Mouse (Mus musculus): Measurements from ENCODE around the gene Slc7a7. TPM values are rescaled to one million over a fixed set of nuclear protein-coding genes. Genes with fewer than 3 reads are reported as not detected.
A peak's percentile ranks its signal among the peaks of the same experiment; 100 is the strongest.

Gene Slc7a7
- 0.35 TPM for polyA plus RNA-seq (2012; fragmentation: generic; extraction: Trizol)
- long read RNA-seq, experiment 1, partial matches to known transcripts: 0 of 5 reads
- long read RNA-seq, experiment 1, other reads (novel, unspliced or antisense): 4 of 5 reads
- long read RNA-seq, experiment 2, partial matches to known transcripts: 0 of 3 reads
- long read RNA-seq, experiment 2, other reads (novel, unspliced or antisense): 3 of 3 reads

- Histone ChIP-seq H3K27me3 (ENCODE audit: control insufficient read depth, insufficient read depth, insufficient read length) (no peaks in the 10 kb centered on the region), H3K79me2 (ENCODE audit: control insufficient read depth, insufficient read depth) (no peaks in the 10 kb centered on the region), H3K79me3 (ENCODE audit: low read depth) (no peaks in the 10 kb centered on the region), H3K4me3 (ENCODE audit: insufficient read depth, poor library complexity, severe bottlenecking) (no peak within 1 kb of the TSS), H3K36me3 (ENCODE audit: control insufficient read depth, insufficient read depth) (no peaks in the 10 kb centered on the region), H3ac (ENCODE audit: control insufficient read depth, insufficient read length, low read depth) (no peak within 1 kb of the TSS)
- TF ChIP-seq MYOD1 (IDR thresholded peaks at IDR 0.05; ENCODE audit: control insufficient read depth, insufficient read length, low read depth): no peak
- no peak for TF ChIP-seq CEBPB (IDR thresholded peaks at IDR 0.05; ENCODE audit: low read depth)
- TF ChIP-seq MAX (IDR thresholded peaks at IDR 0.05): no peak
- no peak for TF ChIP-seq CTCF (IDR thresholded peaks at IDR 0.05; ENCODE audit: control insufficient read depth, insufficient read depth, insufficient read length)
These were observed at the start of gene Slc7a7 for GRCm38 (mm10) chr14:54417623-54418081. Slc7a7 (minus strand) TSS chr14:54417780.

DNA sequence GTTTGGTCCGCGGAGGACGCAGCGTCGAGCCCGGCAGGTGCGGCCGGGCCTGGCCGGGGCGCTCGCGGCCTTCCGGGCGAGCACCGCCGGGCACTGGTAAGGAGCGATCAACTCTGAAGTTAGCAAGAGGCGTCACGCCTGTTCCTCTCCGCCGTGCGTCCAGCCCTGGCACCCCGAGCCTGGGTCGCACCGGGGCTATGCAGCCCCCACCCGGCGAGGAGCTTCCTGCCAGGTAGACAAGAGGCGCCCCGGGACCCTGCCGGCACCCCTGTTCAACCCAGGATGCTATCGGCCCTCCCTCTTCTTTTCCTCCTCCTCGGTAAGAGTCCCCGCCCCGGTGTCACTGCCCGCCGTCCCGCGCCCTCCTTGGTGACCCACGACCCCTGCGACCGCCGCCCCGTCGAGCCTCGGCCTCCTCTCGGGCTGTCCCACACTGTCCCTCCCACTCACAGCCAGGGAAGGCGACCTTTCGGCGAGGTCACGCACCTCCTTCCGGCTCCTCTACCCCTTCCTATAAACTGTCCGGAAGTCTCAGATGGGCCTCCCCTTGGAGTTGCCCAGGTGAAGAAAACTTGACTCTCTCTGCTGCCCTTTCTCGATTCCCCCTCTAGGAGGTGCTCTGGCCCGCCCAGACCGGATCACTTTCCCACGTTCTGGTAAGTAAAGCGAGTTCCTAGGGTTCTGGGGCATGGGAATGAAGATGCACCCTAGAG, 46.9 kb upstream of the Slc7a7 start:
- no peak for TF ChIP-seq CEBPB (IDR thresholded peaks at IDR 0.05; ENCODE audit: low read depth)
- TF ChIP-seq CTCF (IDR thresholded peaks at IDR 0.05; ENCODE audit: control insufficient read depth, insufficient read depth, insufficient read length): no peak
- no peak for TF ChIP-seq FOSL1 (IDR thresholded peaks at IDR 0.05; ENCODE audit: insufficient read depth, low read length, poor library complexity, severe bottlenecking)
- no peak for TF ChIP-seq MYOD1 (IDR thresholded peaks at IDR 0.05; ENCODE audit: control insufficient read depth, insufficient read length, low read depth)
- no peak for TF ChIP-seq MYOG (IDR thresholded peaks at IDR 0.05; ENCODE audit: control insufficient read depth, extremely low read depth, insufficient read length)
- no peak for TF ChIP-seq MAX (IDR thresholded peaks at IDR 0.05)
- TF ChIP-seq USF1 (IDR thresholded peaks at IDR 0.05; ENCODE audit: low read depth): no peak
- no peaks in the 10 kb centered on the region for H3K27me3 ChIP-seq (ENCODE audit: control insufficient read depth, insufficient read depth, insufficient read length)
- H3K79me3 ChIP-seq (ENCODE audit: low read depth): no peaks in the 10 kb centered on the region
- peak overlapping the region; percentile 93 for H3ac ChIP-seq (ENCODE audit: control insufficient read depth, insufficient read length, low read depth)
- H3K79me2 ChIP-seq (ENCODE audit: control insufficient read depth, insufficient read depth): peaks cover 36% of the 10 kb centered on the region
- H3K4me3 ChIP-seq (ENCODE audit: insufficient read depth, poor library complexity, severe bottlenecking): peak overlapping the region; percentile 79
- H3K36me3 ChIP-seq (ENCODE audit: control insufficient read depth, insufficient read depth): peaks cover 34% of the 10 kb centered on the region

GRCm38 (mm10) chr14:54463959-54464292, 46.3 kb upstream of the Slc7a7 start, which contains the start of gene Lrp10:
Lrp10 (plus strand) TSS chr14:54464137.
- Histone ChIP-seq H3ac (ENCODE audit: control insufficient read depth, insufficient read length, low read depth) (peak within 1 kb of the TSS; percentile 93), H3K79me2 (ENCODE audit: control insufficient read depth, insufficient read depth) (peaks cover 36% of the 10 kb centered on the region), H3K36me3 (ENCODE audit: control insufficient read depth, insufficient read depth) (peaks cover 29% of the 10 kb centered on the region), H3K4me3 (ENCODE audit: insufficient read depth, poor library complexity, severe bottlenecking) (peak within 1 kb of the TSS; percentile 79), H3K27me3 (ENCODE audit: control insufficient read depth, insufficient read depth, insufficient read length) (no peaks in the 10 kb centered on the region), H3K79me3 (ENCODE audit: low read depth) (no peaks in the 10 kb centered on the region)
- TF ChIP-seq USF1 (IDR thresholded peaks at IDR 0.05; ENCODE audit: low read depth) (no peak), MAX (IDR thresholded peaks at IDR 0.05) (peak; percentile 27)

- Histone ChIP-seq H3K79me2 (ENCODE audit: control insufficient read depth, insufficient read depth) (peaks cover 36% of the 10 kb centered on the region), H3K36me3 (ENCODE audit: control insufficient read depth, insufficient read depth) (peaks cover 23% of the 10 kb centered on the region), H3K79me3 (ENCODE audit: low read depth) (no peaks in the 10 kb centered on the region), H3K27me3 (ENCODE audit: control insufficient read depth, insufficient read depth, insufficient read length) (no peaks in the 10 kb centered on the region), H3ac (ENCODE audit: control insufficient read depth, insufficient read length, low read depth) (peak overlapping the region; percentile 21), H3K4me3 (ENCODE audit: insufficient read depth, poor library complexity, severe bottlenecking) (peak overlapping the region; percentile 79)
- TF ChIP-seq MYOD1 (IDR thresholded peaks at IDR 0.05; ENCODE audit: control insufficient read depth, insufficient read length, low read depth) (no peak), CEBPB (IDR thresholded peaks at IDR 0.05; ENCODE audit: low read depth) (no peak), USF1 (IDR thresholded peaks at IDR 0.05; ENCODE audit: low read depth) (no peak), FOSL1 (IDR thresholded peaks at IDR 0.05; ENCODE audit: insufficient read depth, low read length, poor library complexity, severe bottlenecking) (no peak), MAX (IDR thresholded peaks at IDR 0.05) (no peak), MYOG (IDR thresholded peaks at IDR 0.05; ENCODE audit: control insufficient read depth, extremely low read depth, insufficient read length) (no peak)
These were observed 45.8 kb upstream of the Slc7a7 start for GRCm38 (mm10) chr14:54463108-54463958.

DNA sequence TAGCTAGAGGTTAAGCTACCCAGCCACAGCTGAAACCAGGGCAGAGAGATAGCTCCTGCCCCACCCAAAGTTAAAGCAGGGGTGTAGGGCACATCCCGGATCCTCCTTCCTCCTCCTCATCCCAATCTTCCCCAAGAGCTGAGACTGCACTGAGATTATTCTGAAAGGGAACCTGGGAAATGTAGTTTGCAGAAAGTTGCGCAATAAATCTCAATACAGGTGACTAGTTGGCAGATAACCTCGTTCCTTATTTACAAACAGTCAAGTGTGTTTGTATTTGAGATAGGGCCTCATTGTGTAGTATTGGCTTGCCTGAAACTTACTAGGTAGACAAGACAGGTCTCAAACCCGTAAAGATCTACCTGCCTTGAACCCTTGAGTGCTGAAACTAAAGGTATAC, 44.6 kb upstream of the Slc7a7 start:
- no peaks in the 10 kb centered on the region for H3K27me3 ChIP-seq (ENCODE audit: control insufficient read depth, insufficient read depth, insufficient read length)
- TF ChIP-seq CEBPB (IDR thresholded peaks at IDR 0.05; ENCODE audit: low read depth) (no peak), MYOG (IDR thresholded peaks at IDR 0.05; ENCODE audit: control insufficient read depth, extremely low read depth, insufficient read length) (no peak), MYOD1 (IDR thresholded peaks at IDR 0.05; ENCODE audit: control insufficient read depth, insufficient read length, low read depth) (no peak), USF1 (IDR thresholded peaks at IDR 0.05; ENCODE audit: low read depth) (no peak), FOSL1 (IDR thresholded peaks at IDR 0.05; ENCODE audit: insufficient read depth, low read length, poor library complexity, severe bottlenecking) (no peak), CTCF (IDR thresholded peaks at IDR 0.05; ENCODE audit: control insufficient read depth, insufficient read depth, insufficient read length) (no peak), MAX (IDR thresholded peaks at IDR 0.05) (no peak)
- peaks cover 29% of the 10 kb centered on the region for H3K79me2 ChIP-seq (ENCODE audit: control insufficient read depth, insufficient read depth)
- no peaks in the 10 kb centered on the region for H3K79me3 ChIP-seq (ENCODE audit: low read depth)
- H3K36me3 ChIP-seq (ENCODE audit: control insufficient read depth, insufficient read depth): peaks cover 13% of the 10 kb centered on the region
- no peak overlapping the region for H3ac ChIP-seq (ENCODE audit: control insufficient read depth, insufficient read length, low read depth)
- no peak overlapping the region for H3K4me3 ChIP-seq (ENCODE audit: insufficient read depth, poor library complexity, severe bottlenecking)
